Mouse (Mus musculus) stomach, embryonic 15.5 days (tissue): ENCODE data around the gene Tial1. TPM values are rescaled to one million over a fixed set of nuclear protein-coding genes. Genes with fewer than 3 reads are reported as not detected.
A peak's percentile ranks its signal among the peaks of the same experiment; 100 is the strongest.

ENCODE experiments used
- ATAC-seq: fragments of 200-750 bp; cut with Nextera tagmentation; 2 replicates; pipeline ENCODE4 v1.8.0; 2017; ENCODE audit warnings: low read depth, moderate number of reproducible peaks, moderate TSS enrichment; ENCODE audit not compliant: insufficient read depth, low FRiP score
- H3K27ac ChIP-seq: fragments of 300-500 bp; sonication (generic); 2 replicates; pipeline ENCODE4 v1.5.1; 2015; ENCODE audit warnings: mild to moderate bottlenecking, inconsistent platforms
- H3K27me3 ChIP-seq: fragments of 300-500 bp; sonication (generic); replicated peaks from 2 replicates; pipeline ENCODE4 v1.6.1; 2015; ENCODE audit warnings: inconsistent platforms
- H3K36me3 ChIP-seq: fragments of 300-500 bp; sonication (generic); 2 replicates; pipeline ENCODE4 v1.6.1; 2015; ENCODE audit warnings: inconsistent platforms
- H3K4me1 ChIP-seq: fragments of 300-500 bp; sonication (generic); 2 replicates; pipeline ENCODE4 v1.6.1; 2015; ENCODE audit warnings: inconsistent platforms
- H3K4me2 ChIP-seq: fragments of 300-500 bp; sonication (generic); 2 replicates; pipeline ENCODE4 v1.6.1; 2015; ENCODE audit warnings: mild to moderate bottlenecking, inconsistent platforms
- H3K4me3 ChIP-seq: fragments of 300-500 bp; sonication (generic); replicated peaks from 2 replicates; pipeline ENCODE4 v1.5.1; 2015; ENCODE audit warnings: inconsistent platforms
- H3K9ac ChIP-seq: fragments of 300-500 bp; sonication (generic); 2 replicates; pipeline ENCODE4 v1.6.1; 2015; ENCODE audit warnings: inconsistent platforms
- H3K9me3 ChIP-seq: fragments of 300-500 bp; sonication (generic); 2 replicates; pipeline ENCODE4 v1.6.1; 2016; ENCODE audit warnings: inconsistent platforms
- WGBS: fragments of 180-500 bp; shearing (Covaris S2); methylation state at CpG from one replicate; pipeline ENCODE4 v1.1.7; 2015; 5-methylcytosine and 5-hydroxymethylcytosine counted together
- polyA plus RNA-seq: library from polyadenylated mRNA; unstranded; fragments of >200 nt; fragmentation: Nextera tagmentation; extraction: Ambion mirVana; gene quantifications from 2 replicates; pipeline ENCODE4 v1.2.1, GENCODE M21; 2015

The Tial1 gene
- polyA plus RNA-seq, 1 experiment from 2014 or later: 26.8 TPM

GRCm38 (mm10) chr7:128440584-128440983, 20.9 kb downstream of the Tial1 start:
- Histone ChIP-seq H3K27me3 (no peaks in the 10 kb centered on the region), H3K36me3 (peaks cover 21% of the 10 kb centered on the region), H3K9me3 (no peaks in the 10 kb centered on the region), H3K4me3 (no peak overlapping the region), H3K27ac (no peak overlapping the region), H3K9ac (no peak overlapping the region), H3K4me1 (no peaks in the 10 kb centered on the region), H3K4me2 (no peak overlapping the region)
- ATAC-seq: no peak
- 75% methylated on average over 2 of the region's 2 CpGs for WGBS

- H3K4me3 ChIP-seq: no peak overlapping the region
- peaks cover 13% of the 10 kb centered on the region for H3K36me3 ChIP-seq
- 96% methylated on average over 6 of the region's 6 CpGs for WGBS
- H3K4me2 ChIP-seq: no peak overlapping the region
- no peak overlapping the region for H3K27ac ChIP-seq
- no peak for ATAC-seq
- no peaks in the 10 kb centered on the region for H3K27me3 ChIP-seq
- H3K9ac ChIP-seq: no peak overlapping the region
- no peaks in the 10 kb centered on the region for H3K9me3 ChIP-seq
- H3K4me1 ChIP-seq: no peaks in the 10 kb centered on the region
These were observed 22.3 kb downstream of the Tial1 start for GRCm38 (mm10) chr7:128439251-128439650.

- H3K9me3 ChIP-seq: no peaks in the 10 kb centered on the region
- no peaks in the 10 kb centered on the region for H3K27me3 ChIP-seq
- H3K4me1 ChIP-seq: no peaks in the 10 kb centered on the region
- no peak overlapping the region for H3K9ac ChIP-seq
- H3K36me3 ChIP-seq: peaks cover 8% of the 10 kb centered on the region
- no peak overlapping the region for H3K27ac ChIP-seq
- no peak overlapping the region for H3K4me2 ChIP-seq
- no peak overlapping the region for H3K4me3 ChIP-seq
- no peak for ATAC-seq
These were observed 23.4 kb downstream of the Tial1 start for GRCm38 (mm10) chr7:128438131-128438530.

- Histone ChIP-seq H3K4me3 (no peak overlapping the region), H3K36me3 (no peaks in the 10 kb centered on the region), H3K4me1 (no peaks in the 10 kb centered on the region), H3K9me3 (no peaks in the 10 kb centered on the region), H3K27ac (no peak overlapping the region), H3K27me3 (no peaks in the 10 kb centered on the region), H3K9ac (no peak overlapping the region), H3K4me2 (no peak overlapping the region)
- 46% methylated on average over 1 of the region's 1 CpGs for WGBS
- no peak for ATAC-seq
These were observed 28.3 kb downstream of the Tial1 start for GRCm38 (mm10) chr7:128433213-128433612.

- Histone ChIP-seq H3K4me2 (no peak overlapping the region), H3K36me3 (no peaks in the 10 kb centered on the region), H3K4me3 (no peak overlapping the region), H3K9me3 (no peaks in the 10 kb centered on the region), H3K4me1 (no peaks in the 10 kb centered on the region), H3K27me3 (no peaks in the 10 kb centered on the region), H3K9ac (no peak overlapping the region), H3K27ac (no peak overlapping the region)
- ATAC-seq: no peak
- 69% methylated on average over 10 of the region's 10 CpGs for WGBS
These were observed 28.9 kb downstream of the Tial1 start for GRCm38 (mm10) chr7:128432574-128432973.

GRCm38 (mm10) chr7:128422491-128422890, 39.0 kb downstream of the Tial1 start:
- Histone ChIP-seq H3K9me3 (no peaks in the 10 kb centered on the region), H3K9ac (no peak overlapping the region), H3K4me2 (no peak overlapping the region), H3K4me1 (peaks cover 12% of the 10 kb centered on the region), H3K27me3 (peaks cover 30% of the 10 kb centered on the region), H3K36me3 (no peaks in the 10 kb centered on the region), H3K27ac (no peak overlapping the region), H3K4me3 (no peak overlapping the region)
- ATAC-seq: no peak
- 69% methylated on average over 3 of the region's 3 CpGs for WGBS

GRCm38 (mm10) chr7:128421701-128422100, 39.8 kb downstream of the Tial1 start:
- no peak overlapping the region for H3K4me3 ChIP-seq
- H3K9ac ChIP-seq: no peak overlapping the region
- H3K4me1 ChIP-seq: peaks cover 14% of the 10 kb centered on the region
- H3K27me3 ChIP-seq: peaks cover 38% of the 10 kb centered on the region
- H3K36me3 ChIP-seq: no peaks in the 10 kb centered on the region
- H3K4me2 ChIP-seq: no peak overlapping the region
- no peak for ATAC-seq
- no peaks in the 10 kb centered on the region for H3K9me3 ChIP-seq
- 75% methylated on average over 7 of the region's 7 CpGs for WGBS
- H3K27ac ChIP-seq: no peak overlapping the region

- Histone ChIP-seq H3K36me3 (no peaks in the 10 kb centered on the region), H3K27me3 (peaks cover 51% of the 10 kb centered on the region), H3K4me1 (peaks cover 14% of the 10 kb centered on the region), H3K4me3 (no peak overlapping the region), H3K9me3 (no peaks in the 10 kb centered on the region), H3K4me2 (no peak overlapping the region), H3K9ac (no peak overlapping the region), H3K27ac (no peak overlapping the region)
- WGBS: 21% methylated on average over 9 of the region's 9 CpGs
- no peak for ATAC-seq
These were observed 41.8 kb downstream of the Tial1 start for GRCm38 (mm10) chr7:128419690-128420089.

GRCm38 (mm10) chr7:128417930-128418779, 43.4 kb downstream of the Tial1 start, which contains the start of gene Rgs10:
TSS of gene Rgs10 (minus strand) at chr7:128418758.
- WGBS: under 1% methylated on average over 85 of the region's 102 CpGs
- H3K4me1 ChIP-seq: peaks cover 14% of the 10 kb centered on the region
- peak within 1 kb of the TSS; percentile 75 for H3K4me3 ChIP-seq
- no peaks in the 10 kb centered on the region for H3K36me3 ChIP-seq
- peak; percentile 68; the same call in 1 of the 2 replicates for ATAC-seq
- no peaks in the 10 kb centered on the region for H3K9me3 ChIP-seq
- peak within 1 kb of the TSS; percentile 99 for H3K4me2 ChIP-seq
- peak within 1 kb of the TSS; percentile 63 for H3K9ac ChIP-seq
- H3K27me3 ChIP-seq: peaks cover 61% of the 10 kb centered on the region
- no peak within 1 kb of the TSS for H3K27ac ChIP-seq

- Histone ChIP-seq H3K4me3 (peak overlapping the region; percentile 75), H3K36me3 (no peaks in the 10 kb centered on the region), H3K27me3 (peaks cover 61% of the 10 kb centered on the region), H3K9me3 (no peaks in the 10 kb centered on the region), H3K27ac (no peak overlapping the region), H3K9ac (peak overlapping the region; percentile 63), H3K4me2 (peak overlapping the region; percentile 99), H3K4me1 (peaks cover 14% of the 10 kb centered on the region)
- 2% methylated on average over 32 of the region's 32 CpGs for WGBS
- ATAC-seq: no peak
These were observed 44.1 kb downstream of the Tial1 start for GRCm38 (mm10) chr7:128417226-128417929.

- H3K27me3 ChIP-seq: peaks cover 61% of the 10 kb centered on the region
- 57% methylated on average over 6 of the region's 6 CpGs for WGBS
These were observed 44.9 kb downstream of the Tial1 start for GRCm38 (mm10) chr7:128416664-128417063.

GRCm38 (mm10) chr7:128414433-128414832, 47.1 kb downstream of the Tial1 start:
- no peak overlapping the region for H3K9ac ChIP-seq
- no peaks in the 10 kb centered on the region for H3K9me3 ChIP-seq
- H3K27ac ChIP-seq: no peak overlapping the region
- peaks cover 14% of the 10 kb centered on the region for H3K4me1 ChIP-seq
- H3K4me2 ChIP-seq: no peak overlapping the region
- no peaks in the 10 kb centered on the region for H3K36me3 ChIP-seq
- WGBS: 45% methylated on average over 8 of the region's 8 CpGs
- peaks cover 47% of the 10 kb centered on the region for H3K27me3 ChIP-seq
- no peak overlapping the region for H3K4me3 ChIP-seq
- ATAC-seq: peak; percentile 25; the same call in 1 of the 2 replicates

More at GRCm38 (mm10) chr7:128416664-128417063, 44.9 kb downstream of the Tial1 start:
- Histone ChIP-seq H3K9me3 (no peaks in the 10 kb centered on the region), H3K9ac (no peak overlapping the region), H3K4me3 (peak overlapping the region; percentile 75), H3K36me3 (no peaks in the 10 kb centered on the region), H3K4me2 (peak overlapping the region; percentile 99), H3K27ac (no peak overlapping the region), H3K4me1 (peaks cover 14% of the 10 kb centered on the region)
- ATAC-seq: no peak
